Mouse (Mus musculus): ENCODE data around the gene Ankrd13d. TPM values are rescaled to one million over a fixed set of nuclear protein-coding genes. Genes with fewer than 3 reads are reported as not detected.

The Ankrd13d gene
- total RNA-seq (2021) = 1 to 10 TPM; 1.2 to 1.5 TPM

GRCm38 (mm10) chr19:4282898-4283553 is at the start of gene Ankrd13d:
Gene Ankrd13d, minus strand, starts transcription at chr19:4283137.
- intact Hi-C loops (cut with DNase I) = no loop called here
- DNase-seq (ENCODE audit: low spot score) = peak; percentile 78

- intact Hi-C loops (cut with DNase I) = no loop called here
- no peak for DNase-seq (ENCODE audit: low spot score)
Observed at GRCm38 (mm10) chr19:4332653-4333052, 49.7 kb upstream of the Ankrd13d start.

DNA sequence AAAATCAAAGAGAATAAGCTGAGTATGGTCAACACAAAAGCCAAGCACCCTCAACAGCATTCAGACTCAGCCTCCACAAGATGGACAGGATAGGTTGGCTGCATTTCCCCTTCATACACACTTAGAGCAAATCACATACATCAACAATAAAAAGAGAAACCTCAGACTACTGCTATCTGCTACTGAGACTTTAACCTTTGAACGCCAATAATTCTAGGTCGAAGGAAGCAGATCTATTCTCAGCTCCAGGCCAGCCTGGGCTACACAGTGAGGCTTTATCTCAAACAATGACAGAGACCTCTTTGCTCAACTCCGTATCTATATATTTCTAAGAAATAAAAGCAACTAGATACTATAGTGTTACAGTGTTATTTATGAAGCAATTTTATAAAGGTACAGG is 48.3 kb upstream of the Ankrd13d start:
- no peak for DNase-seq (ENCODE audit: low spot score)

DNA sequence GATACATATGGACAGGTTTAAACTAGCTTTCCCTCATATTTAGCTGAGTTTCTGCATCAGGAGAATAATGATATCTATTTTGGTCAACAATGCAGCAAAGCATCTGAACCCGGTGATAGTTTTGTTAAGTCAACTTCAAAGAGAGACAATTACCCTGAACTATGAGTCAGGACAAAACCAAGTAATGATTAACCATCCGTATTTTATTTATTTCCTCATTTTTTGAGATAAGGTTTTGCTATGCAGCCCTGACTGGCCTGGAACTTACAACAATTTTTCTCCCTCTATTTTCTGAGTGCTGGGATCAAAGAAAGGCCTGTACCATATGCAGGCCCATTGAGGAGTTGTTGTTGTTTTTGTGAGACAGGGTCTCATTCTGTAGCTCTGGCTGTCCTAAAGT is 47.7 kb upstream of the Ankrd13d start:
- DNase-seq (ENCODE audit: low spot score) = no peak
- intact Hi-C loops (cut with DNase I) = no loop called here

More for the DNA sequence above, 48.3 kb upstream of the Ankrd13d start:
- intact Hi-C loops (cut with DNase I) = no loop called here

DNA sequence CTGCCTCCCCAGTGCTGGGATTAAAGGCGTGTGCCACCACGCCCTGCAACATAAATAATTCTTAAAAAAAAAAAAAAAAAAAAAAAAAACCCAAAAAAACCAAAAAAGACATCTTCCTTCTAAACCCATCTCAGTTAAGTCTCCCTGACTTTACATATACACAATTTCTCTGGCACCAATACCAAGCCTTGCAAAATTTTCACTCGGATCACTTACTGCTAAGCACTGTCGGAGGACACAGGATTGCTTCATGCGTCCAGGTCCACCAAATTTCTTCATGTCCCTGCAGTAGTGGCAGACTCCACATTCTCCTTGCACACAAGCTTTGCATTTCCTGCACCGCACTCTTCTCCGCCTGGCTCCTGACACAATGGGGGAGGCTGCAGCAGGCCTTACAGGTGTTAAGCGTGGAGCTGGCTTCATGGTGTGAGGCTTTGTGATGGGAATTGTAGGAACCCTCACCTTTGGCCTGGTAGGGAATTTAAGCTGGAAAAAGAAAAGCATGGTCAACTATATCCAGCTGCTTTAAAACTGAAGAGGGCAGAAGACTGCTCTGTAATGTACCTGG is 45.9 kb upstream of the Ankrd13d start:
- DNase-seq (ENCODE audit: low spot score) = no peak
- intact Hi-C loops (cut with DNase I) = no loop called here

DNA sequence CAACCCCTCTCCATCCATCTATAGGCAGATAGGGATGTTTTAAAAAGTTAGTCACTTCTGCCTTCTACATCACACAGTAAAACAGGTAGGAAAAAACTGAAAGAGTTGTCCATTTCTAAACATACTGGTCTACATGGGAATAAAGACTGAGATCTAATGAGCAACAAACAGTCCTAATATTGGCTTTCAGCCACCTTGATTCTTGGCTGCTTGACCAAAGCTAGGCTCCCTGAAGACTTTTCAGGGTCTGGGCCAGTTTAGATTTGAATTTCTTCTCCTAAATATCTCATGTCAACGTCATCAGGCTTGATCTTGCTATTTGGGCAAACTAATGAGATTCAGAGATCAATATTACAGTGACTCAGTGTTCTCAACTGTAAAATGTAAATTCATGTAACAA is 43.9 kb upstream of the Ankrd13d start:
- intact Hi-C loops (cut with DNase I) = no loop called here

DNA sequence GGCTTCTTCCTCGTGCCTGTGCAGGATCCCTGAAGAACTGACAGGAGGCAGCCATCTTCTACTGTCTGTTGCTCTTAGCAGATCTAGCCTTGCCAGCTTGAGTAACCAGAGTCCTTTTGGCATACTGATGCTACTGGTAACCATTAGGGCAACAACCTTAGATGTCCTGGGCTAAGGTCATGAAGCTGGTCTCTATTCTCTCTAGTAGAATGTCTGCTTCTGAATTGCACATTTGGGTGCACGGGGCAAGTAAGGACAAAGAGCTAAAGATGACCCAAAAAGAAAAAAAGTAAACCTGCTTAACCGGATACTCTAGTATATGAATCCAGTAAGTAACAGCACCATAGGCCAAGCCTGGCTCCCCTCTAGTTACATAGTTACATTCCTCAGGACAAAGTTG is 43.2 kb upstream of the Ankrd13d start:
- intact Hi-C loops (cut with DNase I) = no loop called here
- DNase-seq (ENCODE audit: low spot score) = no peak

More for the DNA sequence above, 43.9 kb upstream of the Ankrd13d start:
- no peak for DNase-seq (ENCODE audit: low spot score)

DNA sequence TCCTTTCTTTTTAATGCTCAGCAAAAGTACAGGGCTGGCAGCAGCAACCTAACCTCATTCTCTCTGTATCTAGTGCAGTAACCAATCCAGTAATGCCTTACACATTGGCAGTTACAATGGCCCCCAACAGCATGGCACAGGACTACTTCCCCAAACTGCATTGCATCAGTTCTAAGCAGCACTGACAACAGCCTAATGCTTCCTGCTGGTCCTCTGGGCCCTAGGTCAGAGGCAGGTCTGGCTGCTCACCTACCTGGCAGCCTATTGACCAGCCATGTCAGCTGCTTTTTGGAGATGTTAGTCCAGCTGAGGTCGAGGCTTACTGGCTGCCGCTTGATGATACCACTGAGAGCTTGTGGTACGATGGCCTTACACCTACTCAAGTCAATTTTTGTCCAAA is 39.2 kb upstream of the Ankrd13d start:
- DNase-seq (ENCODE audit: low spot score) = no peak
- intact Hi-C loops (cut with DNase I) = no loop called here

DNA sequence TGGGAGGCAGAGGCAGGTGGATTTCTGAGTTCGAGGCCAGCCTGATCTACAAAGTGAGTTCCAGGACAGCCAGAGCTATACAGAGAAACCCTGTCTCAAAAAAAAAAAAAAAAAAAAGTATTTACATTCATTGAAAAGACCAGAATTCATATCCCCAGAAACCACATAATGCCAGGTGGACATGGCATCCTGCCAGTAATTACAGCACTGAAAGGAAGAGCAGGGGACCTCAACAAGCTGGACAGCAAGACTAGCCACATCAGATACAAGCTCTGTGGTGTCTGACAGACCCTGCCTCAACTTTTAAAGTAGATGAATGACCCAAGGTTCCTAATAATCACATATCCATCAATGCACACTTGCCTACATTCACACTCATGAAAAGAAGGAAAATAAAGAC is 38.7 kb upstream of the Ankrd13d start:
- DNase-seq (ENCODE audit: low spot score) = no peak
- intact Hi-C loops (cut with DNase I) = no loop called here

DNA sequence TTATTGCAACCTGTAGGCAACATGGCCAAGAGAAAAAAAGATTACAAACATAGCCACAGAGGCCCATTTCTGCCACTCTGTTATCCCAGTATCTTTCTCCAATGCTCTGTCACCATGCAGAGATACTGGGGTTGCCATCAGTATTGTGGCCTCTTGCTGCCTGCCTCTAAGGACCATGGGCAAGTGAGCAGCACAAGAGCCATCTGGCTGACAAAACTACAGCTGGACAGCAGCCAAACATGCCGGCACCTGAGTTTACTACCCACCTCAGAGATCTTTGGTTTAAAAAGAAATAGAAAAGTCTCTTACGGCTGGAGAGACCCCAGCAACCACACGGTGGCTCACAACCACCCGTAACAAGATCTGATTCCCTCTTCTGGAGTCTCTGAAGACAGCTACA is 36.3 kb upstream of the Ankrd13d start:
- no peak for DNase-seq (ENCODE audit: low spot score)
- intact Hi-C loops (cut with DNase I) = no loop called here

DNA sequence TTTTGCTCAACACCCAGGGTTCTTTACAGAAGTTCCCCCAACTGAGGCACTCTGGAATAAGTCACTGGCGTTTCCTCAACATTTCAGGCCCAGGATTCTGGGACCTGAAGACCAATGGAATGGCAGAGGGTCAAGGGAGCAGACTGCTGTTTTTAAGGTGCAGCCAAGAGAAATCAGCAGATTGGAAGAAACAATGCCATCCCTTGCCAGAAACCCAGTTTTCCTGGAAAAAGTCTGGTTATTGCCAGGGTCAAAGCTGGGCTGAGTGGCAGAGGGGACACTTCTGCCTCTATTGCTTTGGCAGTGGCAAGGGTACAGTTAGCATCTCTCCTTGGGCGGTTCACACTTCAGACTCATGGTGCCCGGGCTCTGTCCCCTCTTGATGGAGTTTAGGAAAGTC is 34.2 kb upstream of the Ankrd13d start:
- intact Hi-C loops (cut with DNase I) = no loop called here
- DNase-seq (ENCODE audit: low spot score) = no peak

DNA sequence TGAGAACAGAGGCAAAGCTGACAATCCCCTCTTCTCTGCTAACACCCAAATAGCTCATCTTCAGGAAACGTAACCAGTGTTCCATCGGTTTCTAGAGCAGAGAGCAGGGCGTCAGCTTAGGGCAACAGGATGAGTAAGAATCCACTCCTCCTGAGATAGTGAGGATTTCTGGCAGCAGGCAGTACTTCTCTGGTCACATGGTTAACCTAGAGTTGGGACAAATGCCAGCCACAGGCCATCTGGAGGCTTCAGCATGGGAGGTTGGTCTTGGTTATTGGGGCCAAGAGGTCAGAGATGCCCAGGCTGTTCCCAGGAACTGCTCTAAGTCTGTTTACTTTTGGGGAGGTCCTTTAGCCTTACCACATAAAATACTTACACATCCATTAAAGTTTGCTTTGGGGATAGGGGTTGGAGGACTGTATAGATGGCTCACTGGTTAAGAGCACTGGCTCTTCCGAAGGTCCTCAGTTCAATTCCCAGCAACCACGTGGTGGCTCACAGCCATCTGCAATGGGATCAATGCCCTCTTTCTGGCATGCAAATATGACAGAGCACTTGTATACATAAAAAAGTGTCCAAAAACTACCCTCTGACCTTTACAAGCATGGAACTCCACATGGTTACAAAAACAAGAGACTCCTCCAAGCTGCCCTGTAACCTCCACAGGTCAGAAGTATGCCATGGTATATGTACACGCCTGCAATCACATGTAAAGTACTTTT is 32.4 kb upstream of the Ankrd13d start:
- DNase-seq (ENCODE audit: low spot score) = no peak
- intact Hi-C loops (cut with DNase I) = no loop called here

- intact Hi-C loops (cut with DNase I) = loop anchor here (5.0 kb wide), 1 partner anchor 102 kb away; no protein-coding TSS in a partner anchor
- no peak for DNase-seq (ENCODE audit: low spot score)
Observed at GRCm38 (mm10) chr19:4309776-4310185, 26.8 kb upstream of the Ankrd13d start.

GRCm38 (mm10) chr19:4309302-4309701 is 26.4 kb upstream of the Ankrd13d start:
- no peak for DNase-seq (ENCODE audit: low spot score)
- intact Hi-C loops (cut with DNase I) = loop anchor here (5.0 kb wide), 1 partner anchor 102 kb away; no protein-coding TSS in a partner anchor

GRCm38 (mm10) chr19:4306190-4306577 is 23.2 kb upstream of the Ankrd13d start, which contains the start of gene Grk2:
Gene Grk2, minus strand, starts transcription at chr19:4306222.
- DNase-seq (ENCODE audit: low spot score) = peak; percentile 70
- intact Hi-C loops (cut with DNase I) = loop anchor here (5.0 kb wide), 1 partner anchor 99 kb away; no protein-coding TSS in a partner anchor

- DNase-seq (ENCODE audit: low spot score) = no peak
- intact Hi-C loops (cut with DNase I) = loop anchor here (2.0 to 5.0 kb wide), 2 partner anchors 21 to 98 kb away; no protein-coding TSS in a partner anchor
Observed at GRCm38 (mm10) chr19:4305491-4306189, 22.7 kb upstream of the Ankrd13d start.

GRCm38 (mm10) chr19:4304871-4305321 is 22.0 kb upstream of the Ankrd13d start:
- no peak for DNase-seq (ENCODE audit: low spot score)
- intact Hi-C loops (cut with DNase I) = loop anchor here (2.0 to 5.0 kb wide), 2 partner anchors 20 to 98 kb away; no protein-coding TSS in a partner anchor

DNA sequence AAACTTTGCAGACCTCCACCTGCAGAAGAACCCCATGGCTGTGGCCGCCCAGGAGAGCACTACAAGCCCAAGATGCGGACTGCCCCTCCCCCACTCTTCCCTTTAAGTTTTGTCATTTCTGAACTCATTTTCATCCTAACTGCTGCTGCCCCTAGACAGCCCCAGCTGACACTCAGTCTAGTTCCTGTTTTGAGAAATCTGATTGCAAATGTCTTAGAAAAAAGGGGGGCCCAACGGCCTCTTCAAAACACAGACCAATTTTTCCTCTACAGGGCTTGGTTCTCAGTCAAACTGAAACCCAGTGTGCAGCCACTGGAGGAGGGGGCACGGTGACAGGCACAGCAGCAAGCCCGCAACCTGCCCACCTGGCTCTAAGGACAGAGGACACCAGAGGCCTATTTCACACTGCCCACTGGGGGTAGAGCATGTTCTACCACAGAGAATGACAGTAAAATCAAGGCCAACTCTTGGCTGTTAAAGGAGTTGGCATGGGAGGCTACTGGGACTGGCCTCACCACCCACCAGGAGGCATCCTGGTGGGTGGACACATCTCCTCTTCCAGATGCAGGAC is 21.4 kb upstream of the Ankrd13d start:
- no peak for DNase-seq (ENCODE audit: low spot score)
- intact Hi-C loops (cut with DNase I) = loop anchor here (2.0 kb wide), 1 partner anchor 20 kb away; no protein-coding TSS in a partner anchor

DNA sequence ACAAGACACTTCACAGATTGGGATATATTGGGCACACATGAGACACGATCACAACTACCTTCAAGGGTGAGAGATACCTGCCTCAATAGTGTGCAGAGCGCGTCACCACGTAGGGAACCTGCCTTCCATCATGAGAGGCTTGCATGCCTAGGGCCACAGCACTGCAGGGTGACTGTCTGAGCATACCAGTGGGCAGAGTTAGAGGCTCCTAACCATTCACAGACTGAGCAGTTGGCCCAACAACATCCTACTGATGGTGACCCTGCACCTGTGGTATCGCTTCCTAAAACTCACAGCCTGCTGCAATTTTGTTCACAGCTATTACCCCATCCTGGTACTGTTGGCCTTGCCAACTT is 20.7 kb upstream of the Ankrd13d start:
- DNase-seq (ENCODE audit: low spot score) = no peak

More for the DNA sequence above, 20.7 kb upstream of the Ankrd13d start:
- intact Hi-C loops (cut with DNase I) = no loop called here
